Mouse (Mus musculus): ENCODE data around the gene Fcer1g.

DNA sequence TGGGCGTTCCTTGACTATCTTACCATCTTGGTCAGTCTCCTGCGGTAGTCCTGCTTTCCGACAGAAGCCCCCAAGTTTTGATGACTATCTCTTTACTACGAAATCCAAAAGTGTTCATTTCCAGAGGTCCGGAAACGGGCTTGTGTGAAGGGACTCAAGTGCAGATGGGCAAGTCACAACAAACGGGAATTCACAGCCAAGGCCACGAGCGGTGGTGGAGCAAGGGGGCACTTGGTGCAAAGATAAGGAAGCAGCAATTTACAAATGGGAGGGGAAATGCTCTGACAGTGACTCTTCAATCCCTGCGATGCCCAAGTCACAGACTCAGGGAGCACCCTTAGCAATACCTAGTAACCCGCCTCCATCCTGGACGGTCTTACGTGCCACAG lies 13.3 kb upstream of the Fcer1g start:
- TF ChIP-seq CTCF (IDR thresholded peaks at IDR 0.05; ENCODE audit: control insufficient read depth, insufficient read depth, low read length), result no peak
- no peak for TF ChIP-seq POLR2A (IDR thresholded peaks at IDR 0.05; ENCODE audit: borderline replicate concordance, control insufficient read depth, low read depth, low read length)
